Mouse (Mus musculus) embryonic fibroblast, embryonic 13.5 days (primary cell): Measurements from ENCODE around the gene Cand1.

ENCODE experiments used
- CTCF ChIP-seq: IDR thresholded peaks from 2 replicates; pipeline ENCODE4 v1.5.1; 2011; ENCODE audit warnings: mild to moderate bottlenecking, control low read depth, low read length, moderate library complexity, borderline replicate concordance; ENCODE audit not compliant: insufficient read depth
- POLR2A ChIP-seq: IDR thresholded peaks from 2 replicates; pipeline ENCODE4 v1.6.1; 2011; ENCODE audit warnings: low read depth, mild to moderate bottlenecking, control low read depth, low read length, moderate library complexity

- no peak for TF ChIP-seq POLR2A
- no peak for TF ChIP-seq CTCF
Measured at GRCm38 (mm10) chr10:119223686-119224085, 16.2 kb downstream of the Cand1 start.
